Mouse (Mus musculus) macrophage (primary cell): Measurements from ENCODE around the gene Gm10197. TPM values are rescaled to one million over a fixed set of nuclear protein-coding genes. Genes with fewer than 3 reads are reported as not detected.
A peak's percentile ranks its signal among the peaks of the same experiment; 100 is the strongest.

ENCODE experiments used
- H3K27ac ChIP-seq: fragments of 350-480 bp; formaldehyde crosslinking; 2 replicates; pipeline ENCODE4 v1.9.0; 2021
- H3K36me3 ChIP-seq: fragments of 350-480 bp; formaldehyde crosslinking; 2 replicates; pipeline ENCODE4 v1.9.0; 2021; ENCODE audit errors: inconsistent target
- H3K4me3 ChIP-seq: fragments of 350-480 bp; formaldehyde crosslinking; 2 replicates; pipeline ENCODE4 v1.9.0; 2021; ENCODE audit errors: inconsistent target
- H3K79me2 ChIP-seq: fragments of 350-480 bp; formaldehyde crosslinking; 2 replicates; pipeline ENCODE4 v1.9.0; 2021; ENCODE audit errors: inconsistent target
- WGBS: methylation state at CpG from one replicate; pipeline ENCODE4 v1.1.7; 2026; ENCODE audit warnings: inconsistent platforms; ENCODE audit not compliant: missing documents; 5-methylcytosine and 5-hydroxymethylcytosine counted together
- polyA plus RNA-seq: library from polyadenylated mRNA; stranded (reverse); fragments of 250-400 nt; gene quantifications from 3 replicates; pipeline ENCODE4 v1.2.4, GENCODE M21; 2018; ENCODE audit warnings: inconsistent platforms
- total RNA-seq, 78 experiments: library from RNA; depleted of rRNA; stranded (reverse); fragments of 250-400 nt; gene quantifications; 1 replicate in 9 of 78; 2 replicates in 24 of 78; 3 replicates in 43 of 78; 4 replicates in 2 of 78; pipeline ENCODE4 v1.2.4; 2018; ENCODE audit warnings: inconsistent platforms in 56 of 78

The Gm10197 gene
- total RNA-seq (2018; cell fraction: chromatin; rRNA removed) = not detected
- not detected for total RNA-seq (2018; cell fraction: cytosol; rRNA removed)
- total RNA-seq (2018; cell fraction: nucleus; rRNA removed) = not detected
- polyA plus RNA-seq = not detected in 3 replicates

GRCm38 (mm10) chr19:53371666-53372065 lies at the start of gene Gm10197:
Gene Gm10197, minus strand, starts transcription at chr19:53371766.
- 94% methylated on average over 12 of the region's 13 CpGs for WGBS
- no peak within 1 kb of the TSS for H3K4me3 ChIP-seq
- H3K27ac ChIP-seq = no peak within 1 kb of the TSS
- H3K36me3 ChIP-seq = no peaks in the 10 kb centered on the region
- no peaks in the 10 kb centered on the region for H3K79me2 ChIP-seq

- Histone ChIP-seq H3K79me2 (no peaks in the 10 kb centered on the region), H3K27ac (peak overlapping the region; percentile 10; the same call in 1 of the 2 replicates), H3K36me3 (no peaks in the 10 kb centered on the region), H3K4me3 (peak overlapping the region; percentile 18; the same call in 1 of the 2 replicates)
- WGBS = 15% methylated on average over 19 of the region's 19 CpGs
These were observed 49.5 kb upstream of the Gm10197 start for GRCm38 (mm10) chr19:53420924-53421582.

GRCm38 (mm10) chr19:53419834-53420233 lies 48.3 kb upstream of the Gm10197 start:
- no peak overlapping the region for H3K27ac ChIP-seq
- H3K79me2 ChIP-seq = no peaks in the 10 kb centered on the region
- no peaks in the 10 kb centered on the region for H3K36me3 ChIP-seq
- H3K4me3 ChIP-seq = no peak overlapping the region
- WGBS = 0% methylated on average over 4 of the region's 5 CpGs

- Histone ChIP-seq H3K4me3 (no peak overlapping the region), H3K79me2 (no peaks in the 10 kb centered on the region), H3K36me3 (no peaks in the 10 kb centered on the region), H3K27ac (no peak overlapping the region)
- WGBS = 94% methylated on average over 17 of the region's 17 CpGs
These were observed 43.6 kb upstream of the Gm10197 start for GRCm38 (mm10) chr19:53415198-53415597.

GRCm38 (mm10) chr19:53414650-53415049 lies 43.1 kb upstream of the Gm10197 start:
- no peak overlapping the region for H3K4me3 ChIP-seq
- WGBS = 81% methylated on average over 11 of the region's 11 CpGs
- H3K27ac ChIP-seq = no peak overlapping the region
- no peaks in the 10 kb centered on the region for H3K36me3 ChIP-seq
- no peaks in the 10 kb centered on the region for H3K79me2 ChIP-seq

- H3K79me2 ChIP-seq = no peaks in the 10 kb centered on the region
- no peak overlapping the region for H3K4me3 ChIP-seq
- H3K36me3 ChIP-seq = no peaks in the 10 kb centered on the region
- no peak overlapping the region for H3K27ac ChIP-seq
- WGBS = 89% methylated on average over 14 of the region's 15 CpGs
These were observed 42.2 kb upstream of the Gm10197 start for GRCm38 (mm10) chr19:53413617-53414380.

GRCm38 (mm10) chr19:53412149-53412848 lies 40.7 kb upstream of the Gm10197 start:
- 89% methylated on average over 6 of the region's 6 CpGs for WGBS
- H3K79me2 ChIP-seq = no peaks in the 10 kb centered on the region

GRCm38 (mm10) chr19:53409663-53410307 lies 38.2 kb upstream of the Gm10197 start:
- Histone ChIP-seq H3K36me3 (no peaks in the 10 kb centered on the region), H3K27ac (no peak overlapping the region), H3K79me2 (no peaks in the 10 kb centered on the region), H3K4me3 (no peak overlapping the region)
- 73% methylated on average over 14 of the region's 17 CpGs for WGBS

More at GRCm38 (mm10) chr19:53412149-53412848, 40.7 kb upstream of the Gm10197 start:
- Histone ChIP-seq H3K27ac (no peak overlapping the region), H3K36me3 (no peaks in the 10 kb centered on the region), H3K4me3 (no peak overlapping the region)

- no peaks in the 10 kb centered on the region for H3K36me3 ChIP-seq
- H3K4me3 ChIP-seq = no peak overlapping the region
- WGBS = 69% methylated on average over 6 of the region's 8 CpGs
- H3K27ac ChIP-seq = no peak overlapping the region
- no peaks in the 10 kb centered on the region for H3K79me2 ChIP-seq
These were observed 36.8 kb upstream of the Gm10197 start for GRCm38 (mm10) chr19:53408398-53408797.

- no peaks in the 10 kb centered on the region for H3K36me3 ChIP-seq
- H3K4me3 ChIP-seq = no peak overlapping the region
- 87% methylated on average over 2 of the region's 2 CpGs for whole genome bisulfite sequencing
- no peak overlapping the region for H3K27ac ChIP-seq
- H3K79me2 ChIP-seq = no peaks in the 10 kb centered on the region
These were observed 35.8 kb upstream of the Gm10197 start for GRCm38 (mm10) chr19:53407350-53407749.

- H3K27ac ChIP-seq = no peak overlapping the region
- no peaks in the 10 kb centered on the region for H3K36me3 ChIP-seq
- H3K4me3 ChIP-seq = no peak overlapping the region
- WGBS = 70% methylated on average over 1 of the region's 2 CpGs
- H3K79me2 ChIP-seq = no peaks in the 10 kb centered on the region
These were observed 34.2 kb upstream of the Gm10197 start for GRCm38 (mm10) chr19:53405810-53406209.

GRCm38 (mm10) chr19:53404837-53405356 lies 33.3 kb upstream of the Gm10197 start:
- no peak overlapping the region for H3K27ac ChIP-seq
- no peak overlapping the region for H3K4me3 ChIP-seq
- H3K79me2 ChIP-seq = no peaks in the 10 kb centered on the region
- WGBS = 65% methylated on average over 18 of the region's 18 CpGs
- no peaks in the 10 kb centered on the region for H3K36me3 ChIP-seq

GRCm38 (mm10) chr19:53404219-53404836 lies 32.8 kb upstream of the Gm10197 start:
- no peaks in the 10 kb centered on the region for H3K36me3 ChIP-seq
- H3K79me2 ChIP-seq = no peaks in the 10 kb centered on the region
- no peak overlapping the region for H3K4me3 ChIP-seq
- WGBS = 72% methylated on average over 10 of the region's 10 CpGs
- no peak overlapping the region for H3K27ac ChIP-seq
